Mouse (Mus musculus): ENCODE data around the gene Gria4. TPM values are rescaled to one million over a fixed set of nuclear protein-coding genes. Genes with fewer than 3 reads are reported as not detected.

Gene Gria4
- polyA plus RNA-seq, 1 experiment from 2014 or later = 10.8 TPM

- no peaks in the 10 kb centered on the region for H3K27me3 ChIP-seq
- no peak for ATAC-seq (ENCODE audit: low FRiP score)
- no peaks in the 10 kb centered on the region for H3K9me3 ChIP-seq
- 82% methylated on average over 2 of the region's 2 CpGs for WGBS
- no peaks in the 10 kb centered on the region for H3K4me1 ChIP-seq
- H3K4me3 ChIP-seq (replicated peaks) = no peak overlapping the region
- no peak overlapping the region for H3K4me2 ChIP-seq
- H3K27ac ChIP-seq = no peak overlapping the region
- H3K9ac ChIP-seq = no peak overlapping the region
- no peaks in the 10 kb centered on the region for H3K36me3 ChIP-seq (replicated peaks)
Measured at GRCm38 (mm10) chr9:4665691-4666090, 130.3 kb downstream of the Gria4 start.

DNA sequence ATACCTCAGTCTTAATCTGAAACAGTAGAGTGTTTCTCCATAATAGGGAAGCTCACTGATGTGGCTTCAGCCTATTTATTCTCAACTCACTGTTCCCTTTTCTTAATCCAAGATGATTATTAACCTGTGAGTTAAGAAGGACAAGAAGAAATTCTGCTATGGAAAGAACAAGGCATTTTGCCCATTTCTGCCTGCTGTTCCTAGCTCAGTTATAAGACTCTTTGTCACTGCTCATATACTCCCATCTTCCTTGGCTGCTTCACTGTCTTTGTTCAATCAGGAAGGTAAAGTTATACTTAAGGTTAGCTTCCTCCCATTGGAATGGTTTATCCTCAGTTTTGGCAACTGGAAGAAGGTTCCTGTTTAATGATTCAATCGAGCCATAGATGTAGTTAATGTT is 133.6 kb downstream of the Gria4 start:
- 83% methylated on average over 1 of the region's 1 CpGs for WGBS
- Histone ChIP-seq H3K27ac (no peak overlapping the region), H3K9ac (no peak overlapping the region)

DNA sequence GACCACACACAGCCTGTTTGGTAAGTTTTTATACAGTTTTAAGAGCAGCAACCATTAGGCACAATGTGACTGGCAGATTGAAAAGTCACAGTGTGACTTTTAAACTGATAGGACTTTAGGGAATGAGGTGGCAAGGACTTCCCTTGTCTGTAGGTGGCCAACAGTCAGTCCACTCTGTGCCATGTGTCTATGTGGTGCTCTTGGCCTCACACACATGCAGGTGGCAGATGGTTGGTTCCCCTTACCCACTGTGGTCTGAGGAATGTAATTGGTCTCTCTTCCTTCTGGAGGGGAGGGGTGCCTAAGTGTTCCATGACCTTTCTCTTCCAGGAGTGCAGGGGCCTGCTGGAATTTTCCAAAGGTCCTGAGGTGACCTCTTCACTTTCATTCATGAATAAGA is 137.1 kb downstream of the Gria4 start:
- no peaks in the 10 kb centered on the region for H3K9me3 ChIP-seq
- ATAC-seq (ENCODE audit: low FRiP score) = no peak
- H3K4me1 ChIP-seq = no peaks in the 10 kb centered on the region
- no peak overlapping the region for H3K4me3 ChIP-seq (replicated peaks)
- no peaks in the 10 kb centered on the region for H3K36me3 ChIP-seq (replicated peaks)
- H3K4me2 ChIP-seq = no peak overlapping the region
- no peak overlapping the region for H3K27ac ChIP-seq
- no peaks in the 10 kb centered on the region for H3K27me3 ChIP-seq
- no peak overlapping the region for H3K9ac ChIP-seq

More for the DNA sequence above, 133.6 kb downstream of the Gria4 start:
- no peak for ATAC-seq (ENCODE audit: low FRiP score)
- no peaks in the 10 kb centered on the region for H3K4me1 ChIP-seq
- H3K4me3 ChIP-seq (replicated peaks) = no peak overlapping the region
- H3K27me3 ChIP-seq = no peaks in the 10 kb centered on the region
- H3K36me3 ChIP-seq (replicated peaks) = no peaks in the 10 kb centered on the region
- H3K9me3 ChIP-seq = no peaks in the 10 kb centered on the region
- H3K4me2 ChIP-seq = no peak overlapping the region

DNA sequence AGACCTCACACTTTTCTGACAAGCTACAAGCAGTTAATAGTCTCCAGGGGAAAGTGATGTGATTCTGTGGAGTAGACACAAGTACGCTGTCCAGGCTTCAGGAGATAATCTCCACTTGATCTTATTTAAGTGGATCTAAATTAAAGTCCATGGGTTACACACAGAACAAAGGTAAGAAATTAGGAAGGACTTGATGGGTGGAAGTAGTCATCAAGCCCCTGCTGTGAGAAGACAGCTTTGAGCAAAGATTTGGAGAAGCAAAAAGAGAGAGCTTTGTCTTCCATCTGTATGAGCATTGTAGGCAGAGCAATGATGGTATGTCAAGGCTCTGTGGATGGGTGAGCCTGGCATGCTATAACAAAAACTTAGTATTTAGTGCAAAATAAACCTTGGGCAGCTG is 141.7 kb downstream of the Gria4 start:
- Histone ChIP-seq H3K9ac (no peak overlapping the region), H3K27ac (no peak overlapping the region), H3K4me3 (replicated peaks) (no peak overlapping the region), H3K4me2 (no peak overlapping the region), H3K27me3 (no peaks in the 10 kb centered on the region), H3K9me3 (no peaks in the 10 kb centered on the region), H3K36me3 (replicated peaks) (no peaks in the 10 kb centered on the region), H3K4me1 (no peaks in the 10 kb centered on the region)
- ATAC-seq (ENCODE audit: low FRiP score) = no peak
- 40% methylated on average over 1 of the region's 1 CpGs for WGBS

GRCm38 (mm10) chr9:4639192-4639900 is 156.7 kb downstream of the Gria4 start:
- no peak for ATAC-seq (ENCODE audit: low FRiP score)
- WGBS = 69% methylated on average over 2 of the region's 2 CpGs

GRCm38 (mm10) chr9:4631910-4632309 is 164.1 kb downstream of the Gria4 start:
- 87% methylated on average over 4 of the region's 4 CpGs for WGBS
- H3K4me1 ChIP-seq = no peaks in the 10 kb centered on the region
- no peak overlapping the region for H3K4me3 ChIP-seq (replicated peaks)
- H3K9ac ChIP-seq = no peak overlapping the region
- no peak for ATAC-seq (ENCODE audit: low FRiP score)
- H3K4me2 ChIP-seq = no peak overlapping the region
- no peaks in the 10 kb centered on the region for H3K9me3 ChIP-seq
- H3K27ac ChIP-seq = no peak overlapping the region
- H3K36me3 ChIP-seq (replicated peaks) = no peaks in the 10 kb centered on the region
- no peaks in the 10 kb centered on the region for H3K27me3 ChIP-seq

More at GRCm38 (mm10) chr9:4639192-4639900, 156.7 kb downstream of the Gria4 start:
- no peak overlapping the region for H3K4me3 ChIP-seq (replicated peaks)
- no peak overlapping the region for H3K9ac ChIP-seq
- H3K4me1 ChIP-seq = no peaks in the 10 kb centered on the region
- no peaks in the 10 kb centered on the region for H3K9me3 ChIP-seq
- H3K27ac ChIP-seq = no peak overlapping the region
- H3K36me3 ChIP-seq (replicated peaks) = no peaks in the 10 kb centered on the region
- H3K27me3 ChIP-seq = no peaks in the 10 kb centered on the region
- H3K4me2 ChIP-seq = no peak overlapping the region

- peak; percentile 44; the same call in 1 of the 2 replicates for ATAC-seq (ENCODE audit: low FRiP score)
- H3K27me3 ChIP-seq = no peaks in the 10 kb centered on the region
- no peaks in the 10 kb centered on the region for H3K36me3 ChIP-seq (replicated peaks)
- H3K4me3 ChIP-seq (replicated peaks) = no peak overlapping the region
- no peak overlapping the region for H3K9ac ChIP-seq
- H3K4me1 ChIP-seq = no peaks in the 10 kb centered on the region
- no peak overlapping the region for H3K27ac ChIP-seq
- no peak overlapping the region for H3K4me2 ChIP-seq
- no peaks in the 10 kb centered on the region for H3K9me3 ChIP-seq
Measured at GRCm38 (mm10) chr9:4615286-4615685, 180.7 kb downstream of the Gria4 start.

DNA sequence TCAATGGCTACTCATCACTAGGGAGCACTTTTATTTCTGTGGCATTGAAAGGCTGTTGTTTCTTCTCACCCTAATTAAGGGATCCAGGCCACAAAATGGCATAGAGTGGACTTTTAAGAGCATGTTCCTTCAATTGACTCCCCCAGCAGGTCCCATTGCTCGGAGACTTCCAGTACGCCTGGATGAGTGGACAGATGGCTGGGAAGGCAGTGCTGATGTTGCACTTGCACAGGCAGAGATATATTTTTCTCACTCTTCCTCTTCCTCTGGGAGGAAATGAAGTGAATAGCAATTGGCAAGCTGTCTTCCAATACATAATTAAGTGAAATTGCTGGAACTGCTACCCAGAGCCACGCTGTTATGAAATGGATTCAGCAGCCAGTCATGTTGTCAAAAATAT is 190.7 kb downstream of the Gria4 start:
- Histone ChIP-seq H3K4me3 (replicated peaks) (no peak overlapping the region), H3K4me2 (no peak overlapping the region), H3K27me3 (no peaks in the 10 kb centered on the region), H3K9me3 (no peaks in the 10 kb centered on the region), H3K4me1 (no peaks in the 10 kb centered on the region), H3K36me3 (replicated peaks) (no peaks in the 10 kb centered on the region), H3K27ac (no peak overlapping the region), H3K9ac (no peak overlapping the region)
- no peak for ATAC-seq (ENCODE audit: low FRiP score)
- WGBS = 70% methylated on average over 3 of the region's 3 CpGs

DNA sequence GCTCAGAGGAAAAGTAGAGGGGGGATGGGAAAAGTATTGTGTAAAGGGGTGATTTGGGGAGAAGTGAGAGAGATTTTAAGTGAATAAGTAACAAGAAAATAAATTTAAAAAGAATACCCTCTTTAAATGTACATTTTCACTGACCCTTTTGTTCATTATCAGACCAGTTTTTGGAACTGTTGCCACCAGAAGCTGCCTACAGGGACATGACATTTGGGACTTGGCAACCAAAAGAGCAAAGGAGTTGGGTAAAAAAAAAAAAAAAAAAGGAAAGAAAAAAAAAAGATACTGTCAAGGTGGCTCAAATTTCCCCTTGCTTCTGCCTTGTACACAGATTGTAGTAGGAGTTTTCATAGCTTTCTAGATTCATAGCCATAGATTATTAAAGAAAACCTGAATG is 191.8 kb downstream of the Gria4 start:
- no peak overlapping the region for H3K27ac ChIP-seq
- no peak for ATAC-seq (ENCODE audit: low FRiP score)
- no peaks in the 10 kb centered on the region for H3K27me3 ChIP-seq
- no peak overlapping the region for H3K4me3 ChIP-seq (replicated peaks)
- no peaks in the 10 kb centered on the region for H3K36me3 ChIP-seq (replicated peaks)
- no peak overlapping the region for H3K9ac ChIP-seq
- H3K4me1 ChIP-seq = no peaks in the 10 kb centered on the region
- H3K4me2 ChIP-seq = no peak overlapping the region
- no peaks in the 10 kb centered on the region for H3K9me3 ChIP-seq

GRCm38 (mm10) chr9:4601788-4602187 is 194.2 kb downstream of the Gria4 start:
- ATAC-seq (ENCODE audit: low FRiP score) = no peak
- Histone ChIP-seq H3K4me3 (replicated peaks) (no peak overlapping the region), H3K9ac (no peak overlapping the region), H3K4me1 (no peaks in the 10 kb centered on the region), H3K4me2 (no peak overlapping the region), H3K27me3 (no peaks in the 10 kb centered on the region), H3K27ac (no peak overlapping the region), H3K9me3 (no peaks in the 10 kb centered on the region), H3K36me3 (replicated peaks) (no peaks in the 10 kb centered on the region)
- whole genome bisulfite sequencing = 96% methylated on average over 2 of the region's 2 CpGs

- no peaks in the 10 kb centered on the region for H3K36me3 ChIP-seq (replicated peaks)
- no peak overlapping the region for H3K4me2 ChIP-seq
- H3K27me3 ChIP-seq = no peaks in the 10 kb centered on the region
- no peaks in the 10 kb centered on the region for H3K4me1 ChIP-seq
- no peak overlapping the region for H3K9ac ChIP-seq
- no peak overlapping the region for H3K27ac ChIP-seq
- no peak overlapping the region for H3K4me3 ChIP-seq (replicated peaks)
- H3K9me3 ChIP-seq = no peaks in the 10 kb centered on the region
- ATAC-seq (ENCODE audit: low FRiP score) = no peak
- 78% methylated on average over 5 of the region's 5 CpGs for WGBS
Measured at GRCm38 (mm10) chr9:4573596-4573995, 222.4 kb downstream of the Gria4 start.

DNA sequence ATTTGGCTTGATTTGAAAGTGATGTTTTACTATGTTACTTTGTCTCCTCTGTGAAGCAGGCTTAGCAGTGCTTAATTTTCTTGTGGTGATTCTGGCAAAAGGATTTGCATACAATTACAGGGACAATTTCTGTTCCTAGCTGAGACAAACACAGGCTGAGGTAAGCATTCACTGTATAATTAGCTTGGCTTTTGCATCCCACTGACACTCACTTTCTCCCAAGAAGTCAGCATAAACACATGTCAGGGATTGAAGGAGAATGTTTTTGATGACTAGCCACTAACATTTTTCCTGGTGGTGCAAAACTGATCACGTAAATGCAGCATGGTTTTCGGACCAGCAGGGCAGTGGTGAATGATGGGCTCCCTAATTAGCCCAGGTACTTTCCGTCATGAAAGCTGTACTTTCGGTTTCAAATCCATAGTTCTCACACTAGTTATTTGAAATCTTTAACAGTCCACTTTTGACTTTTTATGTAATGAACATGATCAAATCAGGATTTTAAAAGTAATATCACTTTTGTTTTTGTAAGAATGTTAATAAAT is 240.5 kb downstream of the Gria4 start:
- H3K9me3 ChIP-seq = no peaks in the 10 kb centered on the region
- H3K4me2 ChIP-seq = no peak overlapping the region
- ATAC-seq (ENCODE audit: low FRiP score) = no peak
- no peaks in the 10 kb centered on the region for H3K36me3 ChIP-seq (replicated peaks)
- H3K27me3 ChIP-seq = no peaks in the 10 kb centered on the region
- no peak overlapping the region for H3K27ac ChIP-seq
- 46% methylated on average over 4 of the region's 4 CpGs for WGBS
- H3K4me1 ChIP-seq = no peaks in the 10 kb centered on the region
- H3K4me3 ChIP-seq (replicated peaks) = no peak overlapping the region
- no peak overlapping the region for H3K9ac ChIP-seq

- no peak for ATAC-seq (ENCODE audit: low FRiP score)
- H3K36me3 ChIP-seq (replicated peaks) = no peaks in the 10 kb centered on the region
- H3K27me3 ChIP-seq = no peaks in the 10 kb centered on the region
- WGBS = 85% methylated on average over 1 of the region's 1 CpGs
- H3K9ac ChIP-seq = no peak overlapping the region
- H3K4me3 ChIP-seq (replicated peaks) = no peak overlapping the region
- no peaks in the 10 kb centered on the region for H3K4me1 ChIP-seq
- no peak overlapping the region for H3K4me2 ChIP-seq
- H3K27ac ChIP-seq = no peak overlapping the region
- H3K9me3 ChIP-seq = no peaks in the 10 kb centered on the region
Measured at GRCm38 (mm10) chr9:4539218-4539617, 256.8 kb downstream of the Gria4 start.

Data from forebrain, embryonic 12.5 days (tissue).